Mouse (Mus musculus): Measurements from ENCODE around the gene Them5. TPM values are rescaled to one million over a fixed set of nuclear protein-coding genes. Genes with fewer than 3 reads are reported as not detected.

Them5 gene
- polyA plus RNA-seq, 1 experiment from 2014 or later = 0.19 TPM

- Histone ChIP-seq H3K36me3 (no peaks in the 10 kb centered on the region), H3K4me3 (no peak overlapping the region), H3K27me3 (no peaks in the 10 kb centered on the region), H3K4me2 (no peak overlapping the region), H3K27ac (replicated peaks) (no peak overlapping the region), H3K9ac (no peak overlapping the region), H3K4me1 (replicated peaks) (peaks cover 2% of the 10 kb centered on the region; the same call in 1 of the 2 replicates), H3K9me3 (no peaks in the 10 kb centered on the region)
- ATAC-seq (ENCODE audit: low FRiP score, low read depth) = no peak
- WGBS = 81% methylated on average over 4 of the region's 5 CpGs
Measured at GRCm38 (mm10) chr3:94388047-94388446, 46.1 kb downstream of the Them5 start.

DNA sequence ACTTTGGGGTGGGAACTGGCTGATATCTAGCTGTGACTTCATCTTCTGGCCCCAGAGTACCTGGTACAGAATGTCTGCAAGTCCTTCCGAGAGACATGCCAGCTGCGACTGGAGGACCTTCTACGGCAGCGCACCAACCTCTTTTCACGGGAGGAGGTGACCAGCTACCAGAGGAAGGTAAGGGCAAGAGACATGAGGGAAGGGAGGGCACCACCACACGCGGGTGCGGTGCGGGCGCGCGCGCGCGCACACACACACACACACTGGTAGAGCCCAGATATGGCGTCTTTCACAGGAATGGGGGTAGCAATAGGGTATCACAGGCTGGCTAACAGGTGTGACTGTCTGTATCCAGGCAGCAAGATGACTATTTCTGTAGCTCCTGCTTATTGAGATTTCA is 47.5 kb downstream of the Them5 start:
- Histone ChIP-seq H3K4me1 (replicated peaks) (peaks cover 4% of the 10 kb centered on the region; the same call in 1 of the 2 replicates), H3K4me3 (no peak overlapping the region), H3K27ac (replicated peaks) (no peak overlapping the region), H3K4me2 (no peak overlapping the region), H3K9ac (no peak overlapping the region), H3K36me3 (no peaks in the 10 kb centered on the region), H3K27me3 (no peaks in the 10 kb centered on the region), H3K9me3 (no peaks in the 10 kb centered on the region)
- no peak for ATAC-seq (ENCODE audit: low FRiP score, low read depth)
- 96% methylated on average over 16 of the region's 16 CpGs for WGBS

DNA sequence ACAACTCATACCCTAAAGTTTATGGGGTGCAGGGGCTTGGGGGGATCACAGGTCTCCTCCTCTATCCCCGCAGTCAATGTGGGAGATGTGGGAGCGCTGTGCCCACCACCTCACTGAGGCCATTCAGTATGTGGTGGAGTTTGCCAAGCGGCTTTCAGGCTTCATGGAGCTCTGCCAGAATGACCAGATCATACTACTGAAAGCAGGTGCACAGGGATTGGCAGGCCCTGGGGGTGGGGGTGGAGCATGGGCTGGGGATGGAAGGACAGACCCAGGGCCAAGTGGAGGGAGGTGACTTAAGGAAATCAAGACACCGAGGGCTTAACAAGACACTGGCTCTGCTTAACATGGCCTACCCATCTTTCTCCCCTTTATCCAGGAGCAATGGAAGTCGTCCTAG is 49.1 kb downstream of the Them5 start:
- no peak for ATAC-seq (ENCODE audit: low FRiP score, low read depth)
- WGBS = 74% methylated on average over 5 of the region's 5 CpGs

GRCm38 (mm10) chr3:94392128-94392527 is 50.2 kb downstream of the Them5 start:
- no peak for ATAC-seq (ENCODE audit: low FRiP score, low read depth)
- 95% methylated on average over 2 of the region's 2 CpGs for WGBS
- Histone ChIP-seq H3K27me3 (no peaks in the 10 kb centered on the region), H3K4me1 (replicated peaks) (peaks cover 4% of the 10 kb centered on the region; the same call in 1 of the 2 replicates), H3K36me3 (no peaks in the 10 kb centered on the region), H3K9ac (no peak overlapping the region), H3K27ac (replicated peaks) (no peak overlapping the region), H3K4me3 (no peak overlapping the region), H3K9me3 (no peaks in the 10 kb centered on the region), H3K4me2 (no peak overlapping the region)

More for the DNA sequence above, 49.1 kb downstream of the Them5 start:
- Histone ChIP-seq H3K27ac (replicated peaks) (no peak overlapping the region), H3K27me3 (no peaks in the 10 kb centered on the region), H3K9ac (no peak overlapping the region), H3K4me3 (no peak overlapping the region), H3K9me3 (no peaks in the 10 kb centered on the region), H3K36me3 (no peaks in the 10 kb centered on the region), H3K4me1 (replicated peaks) (peaks cover 4% of the 10 kb centered on the region; the same call in 1 of the 2 replicates), H3K4me2 (no peak overlapping the region)

DNA sequence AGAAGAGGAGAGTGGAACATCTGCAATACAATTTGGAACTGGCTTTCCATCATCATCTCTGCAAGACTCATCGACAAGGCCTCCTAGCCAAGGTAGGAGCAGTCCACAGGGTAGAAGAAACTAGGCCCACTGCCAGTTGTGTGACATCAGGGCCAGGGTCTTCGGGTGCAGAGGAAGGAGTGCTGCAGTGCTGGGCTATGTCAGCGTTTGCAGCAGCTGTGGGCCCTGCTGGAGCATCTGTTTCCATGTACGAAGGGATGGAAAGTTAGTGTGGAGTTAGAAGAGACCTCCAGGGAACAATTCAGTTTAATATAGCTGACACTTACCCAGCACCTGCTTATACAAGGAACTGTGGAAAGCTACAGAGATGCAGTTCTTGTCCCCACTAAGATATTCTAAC is 51.1 kb downstream of the Them5 start:
- Histone ChIP-seq H3K4me2 (no peak overlapping the region), H3K9me3 (no peaks in the 10 kb centered on the region), H3K4me1 (replicated peaks) (peaks cover 4% of the 10 kb centered on the region; the same call in 1 of the 2 replicates), H3K9ac (no peak overlapping the region), H3K4me3 (no peak overlapping the region), H3K27me3 (no peaks in the 10 kb centered on the region), H3K27ac (replicated peaks) (no peak overlapping the region), H3K36me3 (no peaks in the 10 kb centered on the region)
- no peak for ATAC-seq (ENCODE audit: low FRiP score, low read depth)
- 56% methylated on average over 4 of the region's 4 CpGs for WGBS

GRCm38 (mm10) chr3:94396336-94396735 is 54.4 kb downstream of the Them5 start:
- no peak overlapping the region for H3K4me3 ChIP-seq
- H3K36me3 ChIP-seq = no peaks in the 10 kb centered on the region
- WGBS = 75% methylated on average over 1 of the region's 1 CpGs
- H3K27ac ChIP-seq (replicated peaks) = no peak overlapping the region
- ATAC-seq (ENCODE audit: low FRiP score, low read depth) = no peak
- H3K4me2 ChIP-seq = no peak overlapping the region
- no peak overlapping the region for H3K9ac ChIP-seq
- no peaks in the 10 kb centered on the region for H3K27me3 ChIP-seq
- H3K9me3 ChIP-seq = no peaks in the 10 kb centered on the region
- peaks cover 21% of the 10 kb centered on the region for H3K4me1 ChIP-seq (replicated peaks)

DNA sequence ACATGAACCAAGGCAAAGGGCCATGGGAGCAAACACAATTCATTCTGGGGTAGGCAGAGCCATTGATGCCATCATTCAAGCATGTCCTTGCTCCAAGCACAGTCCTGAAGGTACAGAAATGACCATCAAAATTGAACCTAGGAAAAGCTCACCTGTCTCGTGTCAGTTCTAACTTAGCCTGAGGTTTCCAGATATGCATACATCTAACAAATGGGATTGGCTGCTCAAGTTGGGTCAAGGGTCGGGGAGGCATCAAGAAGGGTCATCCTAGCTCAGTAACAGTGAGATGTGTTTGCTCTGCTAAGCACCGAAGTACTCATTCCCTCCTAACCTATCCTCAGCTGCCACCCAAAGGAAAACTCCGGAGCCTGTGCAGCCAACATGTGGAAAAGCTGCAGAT is 55.0 kb downstream of the Them5 start:
- ATAC-seq (ENCODE audit: low FRiP score, low read depth) = no peak
- H3K27me3 ChIP-seq = 0 out of 2 replicates have a peak, but pooled peaks cover 2% of the 10 kb centered on the region
- 88% methylated on average over 4 of the region's 4 CpGs for WGBS
- H3K36me3 ChIP-seq = no peaks in the 10 kb centered on the region
- H3K9ac ChIP-seq = no peak overlapping the region
- peaks cover 21% of the 10 kb centered on the region for H3K4me1 ChIP-seq (replicated peaks)
- no peak overlapping the region for H3K4me2 ChIP-seq
- no peaks in the 10 kb centered on the region for H3K9me3 ChIP-seq
- no peak overlapping the region for H3K27ac ChIP-seq (replicated peaks)
- no peak overlapping the region for H3K4me3 ChIP-seq

Other genes with a start within 250 kb of the Them5 start
- not detected in 2 replicates for gene Gm10696, start 163.9 kb upstream of the Them5 start, polyA plus RNA-seq (2015; fragmentation: Nextera tagmentation; extraction: Ambion mirVana)
- gene Gm5286, start 145.4 kb upstream of the Them5 start, polyA plus RNA-seq (2015; fragmentation: Nextera tagmentation; extraction: Ambion mirVana) = not detected in 2 replicates
- not detected in 2 replicates for gene Gm4778, start 78.1 kb upstream of the Them5 start, polyA plus RNA-seq (2015; fragmentation: Nextera tagmentation; extraction: Ambion mirVana)
- 56.1 and 57.7 TPM in 2 replicates for gene Them4, start 32.0 kb upstream of the Them5 start, polyA plus RNA-seq (2015; fragmentation: Nextera tagmentation; extraction: Ambion mirVana)
- gene C2cd4d, start 20.3 kb downstream of the Them5 start, polyA plus RNA-seq (2015; fragmentation: Nextera tagmentation; extraction: Ambion mirVana) = 2.4 and 3.3 TPM in 2 replicates
- gene Rorc, start 30.7 kb downstream of the Them5 start, polyA plus RNA-seq (2015; fragmentation: Nextera tagmentation; extraction: Ambion mirVana) = 0.49 TPM in 2 replicates
- gene Lingo4, start 56.4 kb downstream of the Them5 start, polyA plus RNA-seq (2015; fragmentation: Nextera tagmentation; extraction: Ambion mirVana) = 1.7 and 1.8 TPM in 2 replicates
- 50.7 and 53.5 TPM in 2 replicates for gene Tdrkh, start 71.2 kb downstream of the Them5 start, polyA plus RNA-seq (2015; fragmentation: Nextera tagmentation; extraction: Ambion mirVana)
- 60.6 and 61.0 TPM in 2 replicates for gene Mrpl9, start 101.2 kb downstream of the Them5 start, polyA plus RNA-seq (2015; fragmentation: Nextera tagmentation; extraction: Ambion mirVana)
- gene Oaz3, start 101.8 kb downstream of the Them5 start, polyA plus RNA-seq (2015; fragmentation: Nextera tagmentation; extraction: Ambion mirVana) = 1.4 and 1.6 TPM in 2 replicates
- gene Celf3, start 136.2 kb downstream of the Them5 start, polyA plus RNA-seq (2015; fragmentation: Nextera tagmentation; extraction: Ambion mirVana) = 219 and 232 TPM in 2 replicates
- gene Riiad1, start 138.2 kb downstream of the Them5 start, polyA plus RNA-seq (2015; fragmentation: Nextera tagmentation; extraction: Ambion mirVana) = 20.0 and 21.0 TPM in 2 replicates
- 95.4 and 100 TPM in 2 replicates for gene Snx27, start 240.6 kb downstream of the Them5 start, polyA plus RNA-seq (2015; fragmentation: Nextera tagmentation; extraction: Ambion mirVana)